Mouse (Mus musculus): Measurements from ENCODE around the gene Bscl2. TPM values are rescaled to one million over a fixed set of nuclear protein-coding genes. Genes with fewer than 3 reads are reported as not detected.
"Not testable (repeated sequence)": the region's sequence is repeated elsewhere in the genome, so short reads cannot be mapped to it uniquely, and the experiment has no call there.

Bscl2 gene
- total RNA-seq, 2 experiments from 2014 or later = 15.7 to 20.8 TPM

DNA sequence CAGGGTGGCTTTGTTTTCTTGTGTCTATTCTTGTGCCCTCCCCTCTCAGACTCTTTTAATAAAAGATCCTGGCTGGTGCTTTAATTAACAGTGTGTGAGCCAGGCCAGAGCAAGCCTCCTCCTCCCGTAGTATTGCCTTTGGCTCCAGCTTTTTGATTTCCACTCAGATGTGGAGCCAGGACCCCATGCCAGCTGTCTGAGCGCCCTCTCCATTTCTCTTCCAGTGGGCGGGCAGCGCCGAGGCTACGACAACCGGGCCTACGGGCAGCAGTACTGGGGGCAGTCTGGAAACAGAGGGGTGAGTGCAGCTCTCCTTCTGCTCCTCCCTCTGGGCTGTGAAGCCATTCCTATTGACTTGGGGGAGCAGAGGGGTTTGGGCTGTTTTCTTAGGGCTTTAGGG is 6.6 kb upstream of the Bscl2 start:
- no peak for DNase-seq

DNA sequence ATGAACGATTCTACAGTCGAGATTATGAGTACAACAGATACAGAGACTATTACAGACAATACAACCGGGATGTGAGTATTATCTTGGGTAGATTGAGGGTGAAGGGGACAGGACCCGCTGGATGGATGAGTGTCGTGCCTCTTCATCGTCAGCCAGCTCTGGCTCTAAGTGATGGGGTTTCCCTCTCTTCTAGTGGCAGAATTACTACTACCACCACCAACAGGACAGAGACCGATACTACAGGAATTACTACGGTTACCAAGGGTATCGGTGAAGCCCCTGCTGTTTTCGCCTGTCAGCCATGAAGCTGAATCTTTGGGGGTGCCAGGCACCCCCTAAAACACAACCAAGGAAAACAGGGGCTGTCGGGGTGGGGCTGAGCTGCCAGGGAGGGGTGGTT is 6.0 kb upstream of the Bscl2 start:
- DNase-seq = no peak

DNA sequence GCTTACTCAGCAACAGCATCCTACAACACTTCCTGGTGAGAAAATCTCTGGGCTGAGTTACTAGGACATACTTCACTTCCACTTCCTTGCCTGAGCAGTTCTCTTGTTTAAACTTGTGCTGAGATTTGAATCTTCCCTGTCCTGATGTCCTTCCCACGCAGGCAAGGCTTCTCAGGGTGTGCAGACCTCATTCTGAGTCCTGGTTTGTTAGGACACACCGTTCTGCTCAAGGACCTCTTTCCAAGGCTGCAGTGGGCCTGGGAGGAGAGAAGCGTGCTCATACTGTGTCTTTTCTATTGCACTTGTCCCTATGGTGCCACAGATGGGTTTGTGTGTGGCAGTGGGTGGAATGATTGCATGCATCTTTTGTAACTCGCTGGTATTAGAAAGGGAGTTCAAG is 4.3 kb upstream of the Bscl2 start:
- DNase-seq = no peak

DNA sequence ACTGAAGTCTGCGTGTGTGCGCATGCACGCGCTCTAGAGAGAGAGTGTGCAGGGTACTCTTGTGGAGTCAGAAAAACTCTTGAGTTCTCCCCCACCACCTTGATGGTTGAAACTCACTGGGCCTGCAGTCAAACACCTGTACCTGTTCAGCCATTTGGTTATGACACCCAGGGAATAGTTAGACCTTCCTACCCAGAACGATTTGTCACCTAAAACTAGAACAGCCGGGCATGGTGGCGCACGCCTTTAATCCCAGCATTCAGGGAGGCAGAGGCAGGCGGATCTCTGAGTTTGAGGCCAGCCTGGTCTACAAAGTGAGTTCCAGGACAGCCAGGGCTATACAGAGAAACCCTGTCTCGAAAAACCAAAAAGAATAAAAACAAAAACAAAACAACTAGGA is 940 bp upstream of the Bscl2 start:
- not testable (repeated sequence) for DNase-seq

DNA sequence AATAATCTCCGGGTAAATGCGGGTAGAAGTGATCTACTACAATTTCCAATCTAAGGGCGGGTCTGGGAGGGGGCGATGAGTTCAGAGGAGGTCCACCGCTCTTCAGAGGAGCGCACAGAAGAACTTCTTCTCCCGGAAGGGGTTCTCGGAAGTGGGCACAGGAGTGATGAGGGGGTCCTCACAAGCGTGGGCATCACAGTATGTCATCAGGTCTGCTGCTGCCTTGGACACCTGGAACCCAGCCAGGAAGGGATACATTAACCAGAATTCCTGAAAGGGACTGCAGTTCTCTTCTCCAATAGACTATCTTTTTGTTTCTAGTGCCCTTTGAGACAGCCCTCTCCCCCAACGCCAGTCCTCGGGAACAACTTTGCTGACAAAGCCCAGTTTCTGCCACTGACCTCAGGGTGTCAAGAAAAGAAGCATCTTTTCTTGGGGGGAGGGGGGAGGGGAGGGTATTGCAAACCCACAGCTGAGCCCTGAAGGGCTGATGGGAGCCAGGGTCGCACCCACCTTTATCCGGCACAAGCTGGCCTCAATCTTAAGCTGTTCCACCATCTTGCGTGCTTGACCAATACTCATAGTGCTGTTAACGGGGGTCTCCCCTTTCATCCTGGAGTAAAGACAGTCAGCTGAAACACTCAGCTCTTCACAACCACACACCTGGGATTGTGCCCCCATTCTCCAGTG is 919 bp downstream of the Bscl2 start:
- no peak for DNase-seq

DNA sequence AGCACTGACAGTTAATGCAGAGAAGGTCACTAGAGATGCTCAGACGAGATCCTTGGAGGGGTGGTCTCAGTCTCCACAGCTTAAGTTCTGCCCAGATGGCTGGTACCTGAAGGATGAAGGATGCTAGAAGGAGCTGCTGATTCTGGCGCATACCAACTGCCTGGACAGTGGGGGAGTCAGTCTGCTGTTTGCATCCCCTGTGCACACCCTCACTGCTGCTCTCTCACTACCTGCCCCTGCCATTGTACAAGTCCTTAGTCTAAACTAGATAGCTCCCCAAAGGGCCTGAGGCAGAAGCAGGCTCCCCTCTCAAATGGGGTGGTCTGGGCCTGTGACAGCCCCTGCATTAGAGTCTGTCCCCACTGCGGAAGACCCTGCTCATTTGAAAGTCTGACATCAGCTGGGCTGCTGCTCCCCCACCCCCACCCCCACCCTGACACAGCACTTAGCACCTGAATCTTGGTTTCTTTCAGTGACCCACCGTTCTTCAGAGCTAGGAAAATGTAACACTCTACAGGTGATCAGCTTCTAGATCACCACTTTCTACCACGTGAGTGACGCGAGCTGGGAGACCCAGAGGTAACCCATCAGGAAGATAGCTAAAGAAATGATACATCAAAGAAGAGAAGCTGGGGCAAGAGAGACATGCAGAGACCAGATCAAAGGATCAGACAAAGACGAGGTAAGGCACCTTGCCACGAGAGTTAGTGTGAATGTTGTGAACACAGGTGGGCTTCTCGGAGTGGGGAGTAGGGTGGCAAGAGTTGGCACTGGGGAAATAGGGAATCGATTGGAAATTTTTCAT is 2.0 kb downstream of the Bscl2 start, which contains the start of gene Gng3:
Gene Gng3 (minus strand): TSS at position 92 of the 805 bp plus-strand sequence.
- no peak for DNase-seq

DNA sequence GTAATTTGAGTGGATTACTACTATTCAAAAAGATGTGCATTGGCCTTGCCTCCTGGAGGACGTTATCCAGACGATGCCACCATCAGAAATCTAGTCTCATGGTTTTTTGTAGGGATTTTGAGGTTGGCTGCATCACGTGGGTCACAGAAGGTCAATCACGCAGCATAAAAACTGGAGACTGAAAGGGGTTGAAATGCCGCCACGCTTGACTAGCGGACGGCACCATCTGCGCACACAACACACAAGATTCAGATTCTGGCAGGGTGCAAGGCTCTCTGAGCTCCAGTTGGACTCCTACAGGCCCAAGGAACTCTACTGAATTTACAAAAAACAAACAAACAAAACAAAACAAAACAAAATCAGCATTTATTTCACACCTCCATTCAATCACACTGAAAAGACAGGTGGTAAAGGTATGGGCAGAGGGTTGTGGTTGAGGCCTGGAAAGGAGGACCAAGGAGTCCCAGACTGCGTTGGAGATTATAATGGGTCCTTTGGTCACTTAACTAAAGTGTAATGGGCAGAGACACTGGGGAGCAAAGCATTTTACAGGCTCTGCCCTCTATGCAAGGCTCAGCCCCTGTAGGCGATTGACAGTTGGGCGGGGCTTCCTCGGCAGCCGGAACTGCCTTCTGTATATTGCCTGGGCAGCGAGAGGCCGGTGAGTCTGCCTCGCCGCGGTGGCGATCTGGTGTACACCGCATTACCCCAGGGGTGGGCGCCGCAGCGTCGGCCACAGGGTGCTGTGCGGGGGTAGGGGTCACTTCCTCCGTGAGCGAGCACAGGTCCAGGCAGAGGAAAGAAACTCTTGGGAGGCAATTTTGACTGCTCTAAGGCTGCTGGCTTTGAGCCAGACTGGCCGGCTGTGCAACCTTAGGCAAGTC is 2.9 kb downstream of the Bscl2 start:
- peak; percentile 57 for DNase-seq

DNA sequence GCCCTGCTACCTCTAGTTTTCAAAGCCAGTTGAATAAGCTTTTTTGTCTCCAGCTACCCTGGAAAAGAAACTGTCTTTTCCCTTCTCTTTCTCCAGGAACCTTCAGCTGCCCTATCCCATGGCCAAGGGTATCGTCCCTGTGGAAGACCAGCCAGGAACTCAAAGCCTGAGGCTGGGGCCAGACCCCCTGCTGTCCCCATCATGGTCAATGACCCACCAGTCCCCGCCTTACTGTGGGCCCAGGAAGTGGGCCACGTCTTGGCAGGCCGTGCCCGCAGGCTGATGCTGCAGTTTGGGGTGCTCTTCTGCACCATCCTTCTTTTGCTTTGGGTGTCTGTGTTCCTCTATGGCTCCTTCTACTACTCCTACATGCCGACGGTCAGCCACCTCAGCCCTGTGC is 3.7 kb downstream of the Bscl2 start:
- no peak for DNase-seq

DNA sequence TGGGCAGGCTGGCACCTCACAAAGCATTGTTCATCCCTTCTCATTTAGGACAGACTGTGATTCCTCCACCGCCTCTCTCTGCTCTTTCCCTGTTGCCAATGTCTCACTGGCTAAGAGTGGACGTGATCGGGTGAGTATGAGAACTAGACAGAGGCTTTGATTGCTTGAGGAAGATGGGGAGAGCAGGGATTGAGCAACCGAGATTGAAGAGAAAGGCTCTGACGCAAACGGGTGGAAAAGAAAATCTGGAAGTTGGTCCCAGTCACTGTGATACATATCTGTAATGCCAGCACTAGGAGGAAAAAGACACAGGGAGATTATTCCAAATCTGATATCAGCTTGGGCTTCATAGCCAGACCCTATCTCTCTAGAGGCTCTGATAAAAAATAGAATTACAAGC is 5.7 kb downstream of the Bscl2 start:
- DNase-seq = no peak

DNA sequence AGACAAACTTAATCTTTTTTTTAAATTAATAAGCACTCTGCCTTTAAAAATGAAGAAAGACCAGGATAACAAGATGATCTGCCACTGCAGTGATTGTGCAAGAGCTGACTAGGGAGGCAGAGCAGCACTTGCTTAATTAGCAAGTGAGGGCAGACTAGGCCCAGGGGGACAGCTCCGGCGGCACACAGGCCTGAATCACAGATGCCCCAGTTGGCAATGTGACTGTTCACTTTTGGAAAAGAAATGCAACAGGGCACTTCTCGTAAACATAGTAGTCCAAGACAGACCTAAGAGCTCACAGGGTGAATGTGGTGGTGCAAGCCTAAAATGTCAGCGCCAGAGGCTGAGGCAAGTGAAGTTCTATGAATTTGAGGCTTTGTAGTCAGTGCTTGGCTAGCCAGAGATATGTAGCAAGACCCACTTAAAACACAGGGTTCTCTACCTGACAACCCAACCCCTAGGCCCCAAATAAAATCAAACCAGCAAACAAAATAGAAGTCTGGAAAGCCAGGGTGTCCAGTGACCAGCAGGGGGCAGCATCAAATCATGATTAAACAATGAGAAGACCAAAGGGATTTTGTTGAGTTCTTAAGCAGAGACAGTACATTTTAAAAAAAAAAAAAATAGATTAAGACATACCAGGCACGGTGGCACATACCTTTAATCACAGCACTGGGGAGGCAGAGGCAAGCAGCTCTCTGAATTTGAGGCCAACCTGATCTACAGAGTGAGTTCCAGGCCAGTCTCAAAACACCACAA is 7.3 kb downstream of the Bscl2 start:
- DNase-seq = peak; percentile 44

DNA sequence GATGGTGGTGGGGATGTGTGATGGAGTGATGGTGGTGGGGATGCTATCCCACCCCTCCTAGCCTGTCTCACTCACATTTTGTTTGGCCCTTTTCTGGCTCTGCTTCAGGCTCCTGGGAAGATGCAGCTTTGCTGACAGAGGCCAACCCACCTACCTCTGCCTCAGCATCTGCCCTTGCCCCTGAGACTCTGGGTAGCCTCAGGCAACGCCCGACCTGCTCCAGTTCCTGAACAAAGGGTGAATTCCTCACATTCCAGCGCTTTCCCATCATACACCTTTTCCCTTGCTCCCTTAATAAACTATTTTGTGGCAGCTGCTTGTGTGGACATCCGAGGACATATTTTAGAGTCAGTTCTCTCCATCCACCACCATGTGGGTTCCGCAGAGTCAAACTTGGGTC is 11.1 kb downstream of the Bscl2 start:
- no peak for DNase-seq

DNA sequence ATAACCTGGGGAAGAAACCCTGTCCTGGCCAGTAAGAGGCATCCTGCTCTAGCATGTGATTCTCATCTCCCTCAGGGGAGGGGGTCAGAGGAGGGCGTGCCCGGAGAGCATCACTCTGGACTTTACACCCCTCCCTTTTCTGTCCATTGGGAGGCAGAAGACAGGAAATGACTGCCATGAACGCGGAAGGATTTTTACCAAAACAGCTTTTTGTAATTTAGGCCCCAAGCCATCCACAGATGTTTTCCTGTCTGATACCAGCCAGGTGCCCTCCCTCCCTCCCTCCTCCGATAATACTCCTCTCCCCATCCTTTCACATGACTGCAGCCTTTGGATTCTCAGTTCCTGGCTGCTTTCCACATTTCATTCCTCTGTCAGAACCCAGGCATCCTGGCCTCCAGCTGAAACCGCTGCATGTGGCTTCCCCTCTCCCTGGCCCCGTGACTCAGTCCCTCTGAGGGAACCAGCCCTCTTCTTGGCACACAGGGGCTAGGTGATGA is 13.2 kb downstream of the Bscl2 start, which contains the start of gene Lrrn4cl:
Gene Lrrn4cl (plus strand): TSS at position 367 of the 500 bp plus-strand sequence.
- DNase-seq = peak; percentile 78

DNA sequence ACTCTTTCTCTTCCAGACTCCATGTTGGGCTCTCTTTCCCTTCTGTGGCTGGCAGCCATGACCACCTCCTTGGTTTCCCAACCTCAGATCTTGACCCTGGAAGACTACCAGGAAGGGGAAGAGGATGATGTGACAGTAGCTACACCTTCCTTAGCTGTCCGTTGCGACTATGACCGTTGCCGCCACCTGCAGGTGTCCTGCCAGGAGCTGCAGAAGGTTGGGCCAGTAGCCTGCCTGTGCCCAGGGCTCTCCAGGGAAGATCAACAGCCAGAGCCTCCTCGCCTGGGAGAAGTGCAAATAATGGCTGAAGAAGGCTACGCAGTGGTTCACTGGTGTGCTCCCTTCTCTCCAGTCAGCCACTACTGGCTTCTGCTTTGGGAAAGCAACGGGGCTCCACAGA is 14.4 kb downstream of the Bscl2 start:
- no peak for DNase-seq

DNA sequence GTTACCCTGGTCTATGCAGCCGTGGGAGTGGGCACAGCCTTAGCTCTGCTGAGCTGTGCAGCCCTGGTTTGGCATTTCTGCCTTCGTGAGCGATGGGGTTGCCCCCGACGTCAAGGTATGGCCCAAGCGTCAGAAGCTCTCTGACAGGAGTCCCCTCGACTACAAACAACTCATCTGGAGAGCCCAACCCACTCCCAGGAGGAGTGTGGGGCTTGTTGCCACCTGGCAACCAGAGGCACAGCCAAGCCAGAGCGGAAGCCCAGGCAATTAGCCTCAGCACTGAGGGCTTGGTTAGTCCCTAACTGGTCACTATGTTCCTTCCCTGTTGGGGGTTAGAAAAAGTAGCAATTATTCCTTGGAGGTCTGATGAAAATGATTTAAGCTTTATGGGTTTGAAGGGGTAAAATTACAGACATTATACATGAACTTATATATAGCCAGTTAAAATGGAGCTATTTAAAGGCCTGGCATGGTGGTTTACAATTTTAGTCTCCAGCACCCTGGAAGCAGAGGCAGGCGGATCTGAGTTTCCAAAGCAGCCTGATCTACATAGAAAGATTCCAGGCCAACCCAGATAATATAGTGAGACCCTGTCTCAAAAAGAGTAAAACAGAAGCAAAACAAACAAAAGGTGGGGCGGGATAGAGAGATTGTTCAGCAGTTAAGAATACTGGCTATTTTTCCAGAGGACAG is 15.1 kb downstream of the Bscl2 start:
- DNase-seq = peak; percentile 70

DNA sequence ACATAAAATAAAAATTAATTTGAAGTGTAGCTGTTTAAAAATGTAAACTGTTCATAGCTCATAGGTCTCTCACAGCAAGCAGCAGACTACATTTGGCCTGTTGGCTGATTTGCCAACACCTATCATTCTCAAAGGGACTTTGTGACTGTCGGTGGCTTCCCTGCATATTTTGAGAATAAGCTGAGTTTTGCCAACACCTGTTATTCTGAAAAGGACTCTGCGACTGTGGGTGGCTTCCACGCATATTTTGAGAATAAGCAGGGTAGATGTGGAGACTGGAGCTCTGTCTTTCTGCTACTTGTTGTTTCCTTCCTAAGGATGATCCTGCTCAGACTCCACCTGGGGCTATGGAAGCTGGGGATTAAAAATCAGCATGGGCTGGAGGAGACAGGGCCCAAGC is 15.8 kb downstream of the Bscl2 start:
- DNase-seq = no peak

DNA sequence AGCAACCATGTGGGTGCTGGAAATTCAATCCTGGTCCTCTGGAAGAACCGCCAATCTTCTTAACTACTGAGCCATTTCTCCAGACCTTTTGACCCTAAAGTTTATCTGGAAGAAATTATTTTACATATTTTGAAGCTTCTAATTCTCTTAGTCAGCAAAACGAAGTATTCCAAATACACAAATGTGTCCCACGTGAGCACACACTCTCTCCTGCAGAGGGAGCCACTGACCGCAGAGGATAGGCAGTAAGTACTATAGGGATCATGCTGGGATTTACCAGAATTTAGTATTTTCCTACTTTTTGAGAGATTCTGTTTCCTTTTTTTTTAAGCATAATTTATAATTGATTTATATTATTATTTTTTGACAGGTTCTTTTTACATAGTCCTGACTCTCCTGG is 20.4 kb downstream of the Bscl2 start:
- no peak for DNase-seq

DNA sequence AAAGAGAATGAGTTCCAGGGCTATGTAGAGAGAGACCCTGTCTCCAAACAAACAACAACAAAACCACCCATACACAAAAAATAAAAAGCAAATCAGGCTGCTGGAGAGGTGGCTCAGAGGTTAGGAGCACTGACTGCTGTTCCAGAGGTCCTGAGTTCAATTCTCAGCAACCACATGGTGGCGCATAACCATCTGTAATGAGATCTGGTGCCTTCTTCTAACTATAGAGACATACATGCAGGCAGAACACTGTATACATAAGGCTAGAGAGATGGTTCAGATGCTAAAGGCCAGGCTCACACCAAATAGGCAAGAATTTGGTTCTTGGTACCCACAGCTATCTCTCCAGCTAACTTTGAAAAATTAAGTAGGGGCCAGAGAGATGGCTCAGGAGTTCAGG is 21.8 kb downstream of the Bscl2 start:
- DNase-seq = no peak

DNA sequence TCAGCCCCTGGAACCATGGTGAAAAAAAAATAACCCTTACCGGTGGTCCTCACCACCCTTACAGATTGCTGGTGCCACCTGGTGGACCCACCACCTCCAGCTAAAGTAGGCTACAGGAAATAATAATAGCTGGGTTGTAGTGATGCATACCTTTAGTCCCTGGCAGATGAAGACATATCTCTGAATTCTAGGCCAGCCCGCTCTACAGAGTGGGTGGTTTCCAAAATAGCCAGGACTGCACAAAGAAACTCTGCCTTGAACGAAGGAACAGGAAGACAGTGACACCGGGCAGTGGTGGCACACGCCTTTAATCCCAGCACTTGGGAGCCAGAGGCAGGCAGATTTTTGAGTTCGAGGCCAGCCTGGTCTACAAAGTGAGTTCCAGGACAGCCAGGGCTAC is 27.0 kb downstream of the Bscl2 start:
- DNase-seq = no peak

DNA sequence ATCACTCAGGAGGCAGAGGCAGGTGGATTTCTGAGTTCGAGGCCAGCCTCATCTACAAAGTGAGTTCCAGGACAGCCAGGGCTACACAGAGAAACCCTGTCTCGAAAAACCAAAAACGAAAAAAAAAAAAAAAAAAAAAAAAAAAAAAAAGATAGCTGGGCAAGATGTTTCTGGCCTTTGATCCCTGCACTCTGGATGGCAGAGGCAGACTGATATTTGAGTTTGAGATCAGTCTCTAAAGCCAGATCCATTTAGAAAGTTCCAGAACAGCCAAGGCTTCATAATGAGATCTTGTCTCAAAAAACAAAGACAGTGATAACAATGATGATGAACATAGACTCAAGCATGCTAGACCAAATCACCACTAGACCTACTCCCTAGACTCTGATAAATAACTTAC is 33.1 kb downstream of the Bscl2 start:
- DNase-seq = not testable (repeated sequence)

DNA sequence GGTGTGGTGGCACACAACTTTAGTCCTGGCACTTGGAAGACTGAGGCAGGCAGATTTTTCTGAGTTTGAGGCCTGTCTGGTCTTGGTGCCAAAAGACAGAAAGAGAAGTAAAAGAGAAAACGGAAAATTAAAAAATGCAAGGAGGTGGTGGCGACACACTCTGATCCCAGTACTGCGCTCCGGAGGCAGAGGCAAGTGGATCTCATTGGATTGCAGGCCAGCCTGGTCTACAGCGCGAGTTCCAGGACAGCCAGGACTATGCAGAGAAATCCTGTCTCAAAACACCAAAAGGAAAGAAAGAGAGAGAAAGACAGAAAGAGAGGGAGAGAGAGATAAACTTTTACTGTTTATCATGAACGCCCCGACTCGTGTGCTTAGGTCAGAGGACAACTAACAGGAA is 33.6 kb downstream of the Bscl2 start:
- DNase-seq = no peak
